Mouse (Mus musculus) CH12.LX (cell line): ENCODE measurements around the gene Hoxc13. TPM values are rescaled to one million over a fixed set of nuclear protein-coding genes. Genes with fewer than 3 reads are reported as not detected.

ENCODE experiments used
- DNase-seq: peaks from one replicate; pipeline ENCODE4 v3.0.0-alpha.2; 2013; ENCODE audit errors: extremely low read depth
- H3K27ac ChIP-seq: 2 replicates; pipeline ENCODE4 v1.5.1; 2012; ENCODE audit warnings: low read depth, mild to moderate bottlenecking, control low read depth, moderate library complexity; ENCODE audit not compliant: insufficient read depth
- H3K27me3 ChIP-seq: replicated peaks from 2 replicates; pipeline ENCODE3; 2012; ENCODE audit warnings: inconsistent platforms
- H3K36me3 ChIP-seq, 2 experiments: replicated peaks in 1 of 2; 2 replicates each; pipeline versions ENCODE3 to v1.6.1; 2012; ENCODE audit warnings: inconsistent platforms in 1 of 2, low read length in 1 of 2, mild to moderate bottlenecking in 1 of 2, mixed read lengths in 1 of 2, moderate library complexity in 1 of 2; ENCODE audit not compliant: control insufficient read depth in 1 of 2, insufficient read depth in 1 of 2
- H3K4me1 ChIP-seq, 2 experiments: 2 replicates each; pipeline ENCODE4 v1.6.1; 2012; ENCODE audit warnings: inconsistent platforms in 1 of 2, moderate library complexity in 1 of 2; ENCODE audit not compliant: insufficient read depth in 2 of 2, control insufficient read depth in 1 of 2
- H3K4me2 ChIP-seq: 2 replicates; pipeline ENCODE4 v1.6.1; 2012; ENCODE audit warnings: low read depth, mild to moderate bottlenecking, control low read depth; ENCODE audit not compliant: poor library complexity, insufficient read depth, severe bottlenecking
- H3K4me3 ChIP-seq, 3 experiments: fragments of 150-350 bp in 1 of 3; sonication (generic) in 1 of 3; replicated peaks in 1 of 3; 2 replicates each; pipeline versions ENCODE3 to v1.5.1; 2011 to 2012; ENCODE audit warnings: low read depth in 2 of 3, low read length in 2 of 3, mild to moderate bottlenecking in 2 of 3, moderate library complexity in 2 of 3, control low read depth in 1 of 3, improper control_type of control experiment in 1 of 3, inconsistent platforms in 1 of 3, mixed read lengths in 1 of 3; ENCODE audit not compliant: poor library complexity in 1 of 3
- H3K79me2 ChIP-seq: replicated peaks from 2 replicates; pipeline ENCODE4 v1.6.1; 2012; ENCODE audit warnings: mild to moderate bottlenecking, moderate library complexity; ENCODE audit not compliant: control insufficient read depth, poor library complexity, insufficient read depth, severe bottlenecking; ENCODE audit errors: extremely low read depth
- H3K9ac ChIP-seq: 2 replicates; pipeline ENCODE4 v1.6.1; 2012; ENCODE audit warnings: low read depth, mild to moderate bottlenecking, control low read depth, moderate library complexity; ENCODE audit not compliant: insufficient read depth
- H3K9me3 ChIP-seq: replicated peaks from 2 replicates; pipeline ENCODE3; 2012; ENCODE audit warnings: low read length, inconsistent platforms, mixed read lengths
- CHD2 ChIP-seq: IDR thresholded peaks from 2 replicates; pipeline ENCODE4 v1.6.1; 2011; ENCODE audit warnings: low read length, improper control_type of control experiment
- CTCF ChIP-seq, 2 experiments: IDR thresholded peaks in 1 of 2; conservative IDR thresholded peaks in 1 of 2; 2 replicates each; pipeline ENCODE4 v1.5.1; 2011 to 2012; ENCODE audit warnings: low read depth in 2 of 2, low read length in 2 of 2, improper control_type of control experiment in 1 of 2, inconsistent platforms in 1 of 2, mild to moderate bottlenecking in 1 of 2, moderate library complexity in 1 of 2
- ELF1 ChIP-seq: IDR thresholded peaks from 2 replicates; pipeline ENCODE4 v1.6.1; 2014; ENCODE audit warnings: low read depth, mild to moderate bottlenecking, inconsistent platforms, low read length, improper control_type of control experiment
- IRF4 ChIP-seq: IDR thresholded peaks from 2 replicates; pipeline ENCODE4 v1.6.1; 2014; ENCODE audit warnings: low read depth, mild to moderate bottlenecking, inconsistent platforms, low read length, improper control_type of control experiment
- JUND ChIP-seq: conservative IDR thresholded peaks from 2 replicates; pipeline ENCODE4 v1.6.1; 2011; ENCODE audit warnings: low read depth, low read length, improper control_type of control experiment
- MAX ChIP-seq: IDR thresholded peaks from 2 replicates; pipeline ENCODE4 v1.6.1; 2011; ENCODE audit warnings: low read length, improper control_type of control experiment
- MXI1 ChIP-seq: IDR thresholded peaks from 2 replicates; pipeline ENCODE4 v1.6.1; 2011; ENCODE audit warnings: mild to moderate bottlenecking, low read depth, low read length, improper control_type of control experiment
- PAX5 ChIP-seq: IDR thresholded peaks from 2 replicates; pipeline ENCODE4 v1.6.1; 2012; ENCODE audit warnings: low read length, inconsistent platforms, mixed read lengths
- POLR2A ChIP-seq: IDR thresholded peaks from 2 replicates; pipeline ENCODE4 v1.6.1; 2011; ENCODE audit warnings: low read depth, mild to moderate bottlenecking, improper control_type of control experiment, low read length
- POLR2AphosphoS2 ChIP-seq: IDR thresholded peaks from 2 replicates; pipeline ENCODE4 v1.6.1; 2011; ENCODE audit warnings: low read depth, low read length, improper control_type of control experiment
- RAD21 ChIP-seq: IDR thresholded peaks from 2 replicates; pipeline ENCODE4 v1.6.1; 2011; ENCODE audit warnings: low read depth, mild to moderate bottlenecking, low read length, improper control_type of control experiment, moderate library complexity
- SMC3 ChIP-seq: IDR thresholded peaks from 2 replicates; pipeline ENCODE4 v1.6.1; 2011; ENCODE audit warnings: low read depth, low read length, improper control_type of control experiment
- USF2 ChIP-seq: conservative IDR thresholded peaks from 2 replicates; pipeline ENCODE4 v1.6.1; 2011; ENCODE audit warnings: low read depth, low read length, improper control_type of control experiment
- ZMIZ1 ChIP-seq: IDR thresholded peaks from 2 replicates; pipeline ENCODE4 v1.6.1; 2012; ENCODE audit warnings: low read depth, mild to moderate bottlenecking, inconsistent platforms, low read length, improper control_type of control experiment
- dilution Hi-C: fragments of 300-500 bp; cut with MboI; formaldehyde crosslinking; loops from 2 replicates; pipeline ENCODE4 v1.14.3; 2020; ENCODE audit warnings: low sequenced_read_pairs; ENCODE audit not compliant: extremely low pct_unique_long_range_greater_than_20kb, extremely low pct_ligation_motif_present
- in situ Hi-C: fragments of 300-500 bp; cut with MboI; formaldehyde crosslinking; loops from 3 replicates; pipeline ENCODE4 v1.14.3; 2019; ENCODE audit warnings: low sequenced_read_pairs, low pct_ligation_motif_present, low pct_unique_long_range_greater_than_20kb, mixed read lengths
- polyA plus RNA-seq: library from polyadenylated mRNA; unstranded; fragments of >175 nt; gene quantifications from 2 replicates; pipeline ENCODE4 v1.2.1, GENCODE M21; 2012; ENCODE audit warnings: low read depth; ENCODE audit not compliant: insufficient read length
- total RNA-seq, 2 experiments: library from RNA; depleted of rRNA; stranded (reverse); fragments of 300-350 nt in 1 of 2; fragments of >200 nt in 1 of 2; gene quantifications; 2 replicates each; pipeline ENCODE4 v1.2.3; 2012 to 2014

Hoxc13 gene
- total and polyA plus RNA-seq, 3 experiments: not detected

DNA sequence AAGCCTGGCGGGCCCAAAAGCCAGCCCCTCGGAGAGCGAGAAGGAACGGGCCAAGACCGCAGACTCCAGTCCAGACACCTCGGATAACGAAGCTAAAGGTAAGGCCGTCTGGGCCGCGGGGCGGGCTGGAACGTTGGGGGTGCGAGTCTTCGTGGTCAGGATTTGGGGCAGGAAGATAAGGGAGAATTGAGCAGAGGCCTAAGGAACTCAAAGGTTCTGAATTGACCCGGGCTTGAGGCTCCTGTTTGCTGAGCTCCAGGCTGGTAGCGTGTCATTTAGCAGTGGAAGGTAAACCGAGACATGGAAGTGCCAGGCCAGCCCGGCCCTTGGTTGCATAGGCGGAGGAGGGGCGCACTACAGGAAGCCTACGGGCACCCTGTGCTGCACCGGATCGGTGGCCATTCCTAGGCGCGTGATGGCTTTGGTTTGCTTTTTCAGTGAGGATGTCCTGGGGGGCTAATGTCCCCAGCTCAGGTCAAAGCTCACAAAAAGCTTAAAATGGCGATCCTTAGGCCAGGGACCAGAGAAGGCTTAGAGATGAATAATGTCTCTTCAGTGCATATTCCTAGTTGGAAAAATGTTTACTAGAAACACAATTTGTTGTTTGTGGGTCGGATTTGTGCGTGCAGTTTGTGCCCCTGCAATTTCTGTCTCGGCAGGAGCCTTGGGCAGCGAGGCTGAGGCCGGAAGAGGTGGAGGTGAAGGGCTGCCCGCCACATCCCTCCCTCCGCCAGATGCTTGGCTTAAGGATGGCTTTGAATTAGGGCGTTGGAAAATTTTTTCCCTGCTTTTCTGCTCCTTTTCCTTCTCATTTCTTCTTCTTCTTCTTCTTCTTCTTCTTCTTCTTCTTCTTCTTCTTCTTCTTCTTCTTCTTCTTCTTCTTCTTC, 46.9 kb downstream of the Hoxc13 start:
- Histone ChIP-seq H3K9ac (no peak overlapping the region), H3K4me2 (no peak overlapping the region), H3K36me3 (no peaks in the 10 kb centered on the region)
- no peak for DNase-seq
- TF ChIP-seq PAX5: no peak
- no peak for TF ChIP-seq ZMIZ1
- TF ChIP-seq JUND: no peak
- no peak for TF ChIP-seq MAX
- TF ChIP-seq MXI1: no peak
- TF ChIP-seq, all 38 proteins: peak for 0
- H3K79me2 ChIP-seq: no peaks in the 10 kb centered on the region
- H3K4me3 ChIP-seq: no peak overlapping the region
- in situ Hi-C loops: no loop called here
- dilution Hi-C loops: no loop called here
- H3K27ac ChIP-seq: no peak overlapping the region
- H3K4me1 ChIP-seq: peaks cover 9 to 28% of the 10 kb centered on the region in 2 experiments
- H3K9me3 ChIP-seq: no peaks in the 10 kb centered on the region
- H3K27me3 ChIP-seq: peaks cover 95% of the 10 kb centered on the region

- no peak overlapping the region for H3K27ac ChIP-seq
- peaks cover 95% of the 10 kb centered on the region for H3K27me3 ChIP-seq
- H3K4me2 ChIP-seq: no peak overlapping the region
These were observed 48.4 kb downstream of the Hoxc13 start for GRCm38 (mm10) chr15:102969296-102969695.

DNA sequence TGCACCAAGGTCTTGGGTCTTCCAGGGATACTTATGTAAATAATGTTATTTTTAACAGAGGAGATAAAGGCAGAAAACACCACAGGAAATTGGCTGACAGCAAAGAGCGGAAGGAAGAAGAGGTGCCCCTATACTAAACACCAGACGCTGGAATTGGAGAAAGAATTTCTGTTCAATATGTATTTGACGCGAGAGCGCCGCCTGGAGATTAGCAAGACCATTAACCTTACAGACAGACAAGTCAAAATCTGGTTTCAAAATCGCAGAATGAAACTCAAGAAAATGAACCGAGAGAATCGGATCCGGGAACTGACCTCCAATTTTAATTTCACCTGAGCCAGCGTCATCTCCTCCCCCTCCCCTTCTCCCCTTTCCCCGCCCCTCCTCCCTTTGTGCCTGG, 49.8 kb downstream of the Hoxc13 start:
- in situ Hi-C loops: no loop called here
- dilution Hi-C loops: no loop called here
- DNase-seq: peak; percentile 71
- Histone ChIP-seq H3K36me3 (no peaks in the 10 kb centered on the region), H3K4me1 (peaks cover 9 to 17% of the 10 kb centered on the region in 2 experiments), H3K79me2 (no peaks in the 10 kb centered on the region), H3K27me3 (peaks cover 93% of the 10 kb centered on the region), H3K4me2 (peak overlapping the region; percentile 90), H3K27ac (no peak overlapping the region), H3K9me3 (no peaks in the 10 kb centered on the region), H3K4me3 (no peak overlapping the region), H3K9ac (no peak overlapping the region)
- TF ChIP-seq CHD2 (no peak), RAD21 (peak; percentile 60), IRF4 (peak; percentile 73), CTCF (conservative IDR thresholded peaks at IDR 0.05 in 1 of 2, IDR thresholded peaks at IDR 0.05 in 1 of 2; ENCODE audit: low read depth in 2 of 2, low read length in 2 of 2) (peak; percentile 29 to 78; a peak in 3 of 4 replicates), ZMIZ1 (no peak), POLR2AphosphoS2 (no peak), USF2 (no peak), SMC3 (peak; percentile 67)

More at GRCm38 (mm10) chr15:102969296-102969695, 48.4 kb downstream of the Hoxc13 start:
- H3K9ac ChIP-seq: no peak overlapping the region
- in situ Hi-C loops: no loop called here
- H3K79me2 ChIP-seq: no peaks in the 10 kb centered on the region
- TF ChIP-seq POLR2A (no peak), ELF1 (no peak), SMC3 (no peak), MAX (no peak)
- dilution Hi-C loops: no loop called here
- DNase-seq: no peak
- H3K4me3 ChIP-seq: no peak overlapping the region
- peaks cover 9 to 17% of the 10 kb centered on the region in 2 experiments for H3K4me1 ChIP-seq
- H3K9me3 ChIP-seq: no peaks in the 10 kb centered on the region
- no peaks in the 10 kb centered on the region for H3K36me3 ChIP-seq
